Mouse (Mus musculus) heart, postnatal 0 days (tissue): ENCODE results near the gene Myh7b. TPM values are rescaled to one million over a fixed set of nuclear protein-coding genes. Genes with fewer than 3 reads are reported as not detected.

Source experiments
- ATAC-seq: fragments of 200-750 bp; cut with Nextera tagmentation; 2 replicates; pipeline ENCODE4 v1.8.0; 2017; ENCODE audit warnings: low read depth, moderate number of reproducible peaks, moderate library complexity; ENCODE audit not compliant: insufficient read depth
- DNase-seq: peaks from one replicate; pipeline ENCODE4 v3.0.0-alpha.2; 2016; ENCODE audit warnings: low spot score
- H3K27ac ChIP-seq: fragments of 300-500 bp; sonication (generic); 2 replicates; pipeline ENCODE4 v1.5.1; 2014; ENCODE audit warnings: low read depth, mild to moderate bottlenecking
- H3K27me3 ChIP-seq: fragments of 300-500 bp; sonication (generic); 2 replicates; pipeline ENCODE4 v1.6.1; 2014; ENCODE audit warnings: low read length, mixed read lengths; ENCODE audit not compliant: control insufficient read depth, insufficient read depth
- H3K36me3 ChIP-seq: fragments of 300-500 bp; sonication (generic); replicated peaks from 2 replicates; pipeline ENCODE4 v1.6.1; 2014; ENCODE audit warnings: low read length, mixed read lengths; ENCODE audit not compliant: control insufficient read depth, insufficient read depth
- H3K4me1 ChIP-seq: fragments of 300-500 bp; sonication (generic); 2 replicates; pipeline ENCODE4 v1.6.1; 2014; ENCODE audit warnings: antibody characterized with exemption; ENCODE audit not compliant: control insufficient read depth, insufficient read depth
- H3K4me2 ChIP-seq: fragments of 300-500 bp; sonication (generic); 2 replicates; pipeline ENCODE4 v1.6.1; 2014; ENCODE audit warnings: low read depth, mild to moderate bottlenecking, low read length, moderate library complexity
- H3K4me3 ChIP-seq: fragments of 300-500 bp; sonication (generic); 2 replicates; pipeline ENCODE4 v1.5.1; 2014; ENCODE audit warnings: low read depth, low read length
- H3K9ac ChIP-seq: fragments of 300-500 bp; sonication (generic); replicated peaks from 2 replicates; pipeline ENCODE4 v1.6.1; 2014; ENCODE audit warnings: low read depth, low read length, mixed read lengths
- H3K9me3 ChIP-seq: fragments of 300-500 bp; sonication (generic); replicated peaks from 2 replicates; pipeline ENCODE4 v1.6.1; 2016; ENCODE audit warnings: low read length; ENCODE audit not compliant: control insufficient read depth
- CTCF ChIP-seq: IDR thresholded peaks from 2 replicates; pipeline ENCODE4 v1.5.1; 2016; ENCODE audit warnings: antibody characterized with exemption, control low read depth, low read depth
- EP300 ChIP-seq: IDR thresholded peaks from 2 replicates; pipeline ENCODE4 v1.6.1; 2016; ENCODE audit warnings: antibody characterized with exemption, low read depth
- WGBS: fragments of 180-500 bp; shearing (Covaris S2); extraction: QIAGEN DNeasy Blood & Tissue Kit; methylation state at CpG from one replicate; pipeline ENCODE4 v1.1.7; 2014; 5-methylcytosine and 5-hydroxymethylcytosine counted together
- polyA plus RNA-seq: library from polyadenylated mRNA; unstranded; fragments of >200 nt; fragmentation: Nextera tagmentation; extraction: Ambion mirVana; gene quantifications from 2 replicates; pipeline ENCODE4 v1.2.1, GENCODE M21; 2015
- total RNA-seq: library from RNA; depleted of rRNA; stranded (reverse); fragments of >200 nt; gene quantifications from 2 replicates; pipeline ENCODE4 v1.2.3, GENCODE M21; 2014; ENCODE audit warnings: low replicate concordance

Gene Myh7b
- total and polyA plus RNA-seq, 2 experiments from 2014 or later, result 12.5 to 48.4 TPM

GRCm38 (mm10) chr2:155613953-155614352 lies 2.9 kb downstream of the Myh7b start:
- Histone ChIP-seq H3K36me3 (peaks cover 28% of the 10 kb centered on the region), H3K9ac (0 out of 2 replicates have a peak overlapping the region, but pooled peaks have one; percentile 34), H3K4me1 (peaks cover 18% of the 10 kb centered on the region), H3K27me3 (no peaks in the 10 kb centered on the region), H3K27ac (0 out of 2 replicates have a peak overlapping the region, but pooled peaks have one; percentile 12), H3K9me3 (no peaks in the 10 kb centered on the region), H3K4me2 (peak overlapping the region; percentile 66), H3K4me3 (peak overlapping the region; percentile 36)
- ATAC-seq (no peak), DNase-seq (no peak)
- TF ChIP-seq CTCF, result no peak
- TF ChIP-seq EP300, result no peak
- 33% methylated on average over 8 of the region's 8 CpGs for WGBS

GRCm38 (mm10) chr2:155616971-155617370 lies 6.0 kb downstream of the Myh7b start:
- Histone ChIP-seq H3K27ac (no peak overlapping the region), H3K4me1 (peaks cover 12% of the 10 kb centered on the region), H3K36me3 (peaks cover 50% of the 10 kb centered on the region), H3K4me3 (no peak overlapping the region), H3K4me2 (no peak overlapping the region), H3K9ac (no peak overlapping the region), H3K27me3 (no peaks in the 10 kb centered on the region), H3K9me3 (no peaks in the 10 kb centered on the region)
- TF ChIP-seq EP300 (no peak), CTCF (no peak)
- no peak for ATAC-seq
- WGBS, result 55% methylated on average over 6 of the region's 6 CpGs
- no peak for DNase-seq

GRCm38 (mm10) chr2:155619817-155620216 lies 8.8 kb downstream of the Myh7b start:
- no peak overlapping the region for H3K4me2 ChIP-seq
- peak; percentile 59 for ATAC-seq
- no peak overlapping the region for H3K4me3 ChIP-seq
- H3K4me1 ChIP-seq, result no peaks in the 10 kb centered on the region
- H3K36me3 ChIP-seq, result peaks cover 65% of the 10 kb centered on the region
- H3K27ac ChIP-seq, result no peak overlapping the region
- TF ChIP-seq EP300 (no peak), CTCF (peak; percentile 87)
- DNase-seq, result peak; percentile 74
- H3K9me3 ChIP-seq, result no peaks in the 10 kb centered on the region
- H3K27me3 ChIP-seq, result no peaks in the 10 kb centered on the region
- WGBS, result 23% methylated on average over 8 of the region's 8 CpGs
- H3K9ac ChIP-seq, result no peak overlapping the region

GRCm38 (mm10) chr2:155622606-155623005 lies 11.6 kb downstream of the Myh7b start:
- Histone ChIP-seq H3K9me3 (no peaks in the 10 kb centered on the region), H3K4me1 (no peaks in the 10 kb centered on the region), H3K4me3 (no peak overlapping the region), H3K4me2 (no peak overlapping the region), H3K9ac (no peak overlapping the region), H3K27ac (no peak overlapping the region), H3K36me3 (peaks cover 82% of the 10 kb centered on the region), H3K27me3 (no peaks in the 10 kb centered on the region)
- 44% methylated on average over 9 of the region's 11 CpGs for WGBS
- ATAC-seq (no peak), DNase-seq (no peak)
- no peak for TF ChIP-seq EP300
- TF ChIP-seq CTCF, result no peak

GRCm38 (mm10) chr2:155623996-155624395 lies 13.0 kb downstream of the Myh7b start:
- no peaks in the 10 kb centered on the region for H3K27me3 ChIP-seq
- DNase-seq (no peak), ATAC-seq (no peak)
- H3K27ac ChIP-seq, result no peak overlapping the region
- H3K9me3 ChIP-seq, result no peaks in the 10 kb centered on the region
- H3K4me3 ChIP-seq, result no peak overlapping the region
- no peak overlapping the region for H3K9ac ChIP-seq
- H3K4me2 ChIP-seq, result no peak overlapping the region
- H3K4me1 ChIP-seq, result no peaks in the 10 kb centered on the region
- TF ChIP-seq EP300, result no peak
- no peak for TF ChIP-seq CTCF
- H3K36me3 ChIP-seq, result peaks cover 84% of the 10 kb centered on the region
- WGBS, result 78% methylated on average over 6 of the region's 6 CpGs

- ATAC-seq (peak; percentile 28; the same call in 1 of the 2 replicates), DNase-seq (peak; percentile 55)
- Histone ChIP-seq H3K9me3 (no peaks in the 10 kb centered on the region), H3K4me1 (no peaks in the 10 kb centered on the region), H3K36me3 (peaks cover 80% of the 10 kb centered on the region), H3K27ac (no peak overlapping the region), H3K9ac (no peak overlapping the region), H3K4me2 (no peak overlapping the region), H3K4me3 (no peak overlapping the region), H3K27me3 (no peaks in the 10 kb centered on the region)
- no peak for TF ChIP-seq EP300
- TF ChIP-seq CTCF, result peak; percentile 63
- WGBS, result 34% methylated on average over 10 of the region's 10 CpGs
These were observed 13.7 kb downstream of the Myh7b start for GRCm38 (mm10) chr2:155624730-155625129.
